Comparison of ENCODE assay signal across 8 mouse cellular contexts in genomic region chr1:176699793-176700192, GRCm38 (mm10).
DNase-seq lines count a peak whose midpoint lies in the region; ATAC-seq lines count a peak whose summit lies in the region.

No protein-coding gene starts in this region.

- no peak for ATAC-seq in megakaryocyte, adult 5-6 weeks (ENCODE audit: poor library complexity, severe bottlenecking)

- DNase-seq in gastrocnemius, adult 18-20 months (ENCODE audit: low spot score), result peak; percentile 20
- DNase-seq in gastrocnemius, postnatal 4 days (ENCODE audit: low spot score in 2 of 2), result no peak
- DNase-seq in ovary, postnatal 36 days (ENCODE audit: low spot score), result peak; percentile 7
- DNase-seq in ovary, postnatal 10 days (ENCODE audit: low spot score), result no peak
- peak; percentile 13 for DNase-seq in gastrocnemius, postnatal 14 days
- DNase-seq in left cerebral cortex, postnatal 14 days (ENCODE audit: low spot score in 2 of 2), result peak; percentile 47 to 52
- DNase-seq in thymus, postnatal 0 days (ENCODE audit: low spot score), result no peak

- intact Hi-C loops in gastrocnemius, postnatal 14 days (cut with DNase I; ENCODE audit: low total_unique reads), result loop anchor here (5.0 kb wide), 2 partner anchors 477 to 762 kb away; no protein-coding TSS in a partner anchor
- intact Hi-C loops in left cerebral cortex, postnatal 14 days (cut with DNase I), result loop anchor here (1.0 kb wide), 1 partner anchor 763 kb away; no protein-coding TSS in a partner anchor

Comparison
In these comparisons a context has a peak if more than half of its experiments do, and no peak if none do; other contexts are left out.
1. DNase-seq: peak in gastrocnemius, adult 18-20 months (single experiment), ovary, postnatal 36 days (single experiment), gastrocnemius, postnatal 14 days (single experiment) and left cerebral cortex, postnatal 14 days (2 of 2); none in gastrocnemius, postnatal 4 days (0 of 2), ovary, postnatal 10 days (single experiment) and thymus, postnatal 0 days (single experiment).